17 mouse cellular contexts compared by ENCODE assay signal in the genomic region with DNA sequence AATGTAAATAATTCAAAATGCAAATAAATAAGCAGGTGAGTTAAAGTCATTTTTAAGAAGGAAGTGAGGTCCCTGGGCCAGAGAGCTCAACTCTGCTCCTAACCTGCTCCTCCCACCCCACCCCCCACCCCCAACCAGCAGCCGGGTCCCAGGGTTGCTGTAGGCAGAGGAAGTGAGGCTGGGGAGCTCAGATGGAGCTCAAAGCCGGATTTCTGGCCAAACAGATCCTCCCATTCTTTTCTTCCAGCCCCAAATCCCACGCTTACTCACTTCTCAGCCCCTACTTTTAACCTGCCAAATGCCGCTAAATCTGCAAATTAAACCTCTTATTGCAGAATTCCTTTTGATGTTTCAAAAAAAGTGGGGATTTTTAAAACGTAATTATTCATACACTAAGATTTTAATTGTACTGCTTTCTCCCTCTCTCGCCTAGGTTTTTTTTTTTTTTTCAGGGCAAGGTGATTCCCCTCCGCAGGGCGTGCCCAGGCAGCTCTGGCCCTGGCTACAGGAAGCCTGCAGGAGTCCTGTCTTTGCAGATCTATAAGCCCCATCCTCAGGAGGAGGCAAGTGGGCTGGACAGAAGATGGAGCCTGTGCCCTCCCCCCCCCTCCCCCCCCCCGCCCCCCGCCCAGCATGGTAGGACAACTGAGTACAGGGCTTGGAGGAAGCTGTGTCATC. TPM values are rescaled to one million over a fixed set of nuclear protein-coding genes. Genes with fewer than 3 reads are reported as not detected.
DNase-seq lines count a peak whose midpoint lies in the region; ATAC-seq lines count a peak whose summit lies in the region.
"Had no signal": no experiment of that assay in that cellular context is flagged by ENCODE, and none has a peak within 500 bp of the region (broad histone marks: within the 10 kb centered on the region; RNA-seq: fewer than 3 reads in every experiment).

No protein-coding gene starts in this region.

- no peak overlapping the region for H3K4me2 ChIP-seq in kidney, embryonic 14.5 days (replicated peaks; ENCODE audit: low read depth, low read length)
- H3K4me2 ChIP-seq in midbrain, embryonic 14.5 days (ENCODE audit: low read length), result no peak overlapping the region
- no peak overlapping the region for H3K4me2 ChIP-seq in midbrain, embryonic 16.5 days (ENCODE audit: low read length)
- H3K4me2 ChIP-seq: intestine, embryonic 15.5 days; liver, embryonic 13.5 days; midbrain, embryonic 12.5 days; neural tube, embryonic 13.5 days had no signal

- no peaks in the 10 kb centered on the region for H3K36me3 ChIP-seq in kidney, embryonic 14.5 days (ENCODE audit: control insufficient read depth, insufficient read depth, low read length)
- H3K36me3 ChIP-seq in midbrain, embryonic 14.5 days (ENCODE audit: control insufficient read depth, insufficient read depth, low read length), result no peaks in the 10 kb centered on the region
- no peaks in the 10 kb centered on the region for H3K36me3 ChIP-seq in midbrain, embryonic 16.5 days (ENCODE audit: control insufficient read depth, insufficient read depth, low read length)
- H3K36me3 ChIP-seq: intestine, embryonic 15.5 days; limb, embryonic 10.5 days; liver, embryonic 13.5 days; midbrain, embryonic 12.5 days; neural tube, embryonic 13.5 days had no signal

- peak; percentile 63; the same call in 1 of the 2 replicates for ATAC-seq in kidney, embryonic 14.5 days (ENCODE audit: low FRiP score, low TSS enrichment)
- no peak for ATAC-seq in midbrain, embryonic 14.5 days (ENCODE audit: low FRiP score, low TSS enrichment)
- ATAC-seq in midbrain, embryonic 16.5 days, result no peak
- ATAC-seq in activated CD4-positive, CD25-positive, alpha-beta regulatory T cell, adult 4 months, result peak; percentile 60
- peak; percentile 56 for ATAC-seq in inflammation-experienced regulatory T-cells, adult 6 months
- ATAC-seq: intestine, embryonic 15.5 days had no signal

- no peak overlapping the region for H3K4me3 ChIP-seq in kidney, embryonic 14.5 days (ENCODE audit: low read length)
- no peak overlapping the region for H3K4me3 ChIP-seq in midbrain, embryonic 14.5 days (replicated peaks; ENCODE audit: low read depth, low read length)
- H3K4me3 ChIP-seq in midbrain, embryonic 16.5 days (ENCODE audit: low read depth, low read length), result no peak overlapping the region
- H3K4me3 ChIP-seq: intestine, embryonic 15.5 days; limb, embryonic 10.5 days; liver, embryonic 13.5 days; midbrain, embryonic 12.5 days; neural tube, embryonic 13.5 days had no signal

- 8% methylated on average over 9 of the region's 10 CpGs for WGBS in kidney, embryonic 14.5 days
- WGBS in midbrain, embryonic 14.5 days, result 9% methylated on average over 8 of the region's 10 CpGs
- WGBS in midbrain, embryonic 16.5 days, result 5% methylated on average over 8 of the region's 10 CpGs

- intact Hi-C loops in gastrocnemius, postnatal 36 days (cut with DNase I), result loop anchor here (5.0 to 10.0 kb wide), 3 partner anchors 87 to 315 kb away; partner anchors contain the start of gene Foxi3

- peak overlapping the region; percentile 24; the same call in 1 of the 2 replicates for H3K27ac ChIP-seq in kidney, embryonic 14.5 days (ENCODE audit: low read depth, low read length)
- H3K27ac ChIP-seq in midbrain, embryonic 14.5 days (replicated peaks; ENCODE audit: low read depth, low read length), result no peak overlapping the region
- no peak overlapping the region for H3K27ac ChIP-seq in midbrain, embryonic 16.5 days (ENCODE audit: low read length)
- H3K27ac ChIP-seq: intestine, embryonic 15.5 days; limb, embryonic 10.5 days; liver, embryonic 13.5 days; midbrain, embryonic 12.5 days; neural tube, embryonic 13.5 days had no signal

- H3K4me1 ChIP-seq in kidney, embryonic 14.5 days (ENCODE audit: control insufficient read depth, insufficient read depth, low read length), result no peaks in the 10 kb centered on the region
- H3K4me1 ChIP-seq in midbrain, embryonic 14.5 days (ENCODE audit: control insufficient read depth, insufficient read depth, low read length), result no peaks in the 10 kb centered on the region
- H3K4me1 ChIP-seq in midbrain, embryonic 16.5 days (ENCODE audit: control insufficient read depth, insufficient read depth, low read length), result peaks cover 3% of the 10 kb centered on the region; the same call in 1 of the 2 replicates
- H3K4me1 ChIP-seq: intestine, embryonic 15.5 days; limb, embryonic 10.5 days; liver, embryonic 13.5 days; neural tube, embryonic 13.5 days had no signal

- no peaks in the 10 kb centered on the region for H3K9me3 ChIP-seq in kidney, embryonic 14.5 days (ENCODE audit: control insufficient read depth, low read length)
- H3K9me3 ChIP-seq in midbrain, embryonic 14.5 days (ENCODE audit: control insufficient read depth, low read length), result no peaks in the 10 kb centered on the region
- H3K9me3 ChIP-seq in midbrain, embryonic 16.5 days (replicated peaks; ENCODE audit: control insufficient read depth, low read length, poor library complexity, severe bottlenecking), result no peaks in the 10 kb centered on the region
- H3K9me3 ChIP-seq: intestine, embryonic 15.5 days; limb, embryonic 10.5 days; liver, embryonic 13.5 days; midbrain, embryonic 12.5 days; neural tube, embryonic 13.5 days had no signal

- DNase-seq in kidney, adult 8-10 months, result no peak
- DNase-seq in midbrain, embryonic 14.5 days, result peak; percentile 14
- DNase-seq in gastrocnemius, postnatal 36 days, result no peak
- DNase-seq in cerebellum, adult 8-10 months, result no peak
- DNase-seq: B cell, adult 2 months; cerebellum, adult 18-20 months; liver, embryonic 13.5 days; lung, postnatal 36 days; right cerebral cortex, postnatal 4 days had no signal

- H3K9ac ChIP-seq in kidney, embryonic 14.5 days (ENCODE audit: low read depth, low read length), result no peak overlapping the region
- no peak overlapping the region for H3K9ac ChIP-seq in midbrain, embryonic 14.5 days (replicated peaks; ENCODE audit: low read length)
- no peak overlapping the region for H3K9ac ChIP-seq in midbrain, embryonic 16.5 days (ENCODE audit: low read depth, low read length)
- H3K9ac ChIP-seq: intestine, embryonic 15.5 days; liver, embryonic 13.5 days; midbrain, embryonic 12.5 days; neural tube, embryonic 13.5 days had no signal

- no peaks in the 10 kb centered on the region for H3K27me3 ChIP-seq in kidney, embryonic 14.5 days (ENCODE audit: control insufficient read depth, insufficient read depth, low read length)
- no peaks in the 10 kb centered on the region for H3K27me3 ChIP-seq in midbrain, embryonic 14.5 days (ENCODE audit: control insufficient read depth, insufficient read depth, low read length)
- H3K27me3 ChIP-seq in midbrain, embryonic 16.5 days (ENCODE audit: control insufficient read depth, insufficient read depth, low read depth, low read length), result no peaks in the 10 kb centered on the region
- H3K27me3 ChIP-seq: intestine, embryonic 15.5 days; liver, embryonic 13.5 days; midbrain, embryonic 12.5 days; neural tube, embryonic 13.5 days had no signal

RNA-seq across cellular contexts. Expression of gene Thnsl2, which starts 24.5 kb away (rescaled TPM):
- 21.4 and 25.7 TPM in 2 replicates for polyA plus RNA-seq in kidney, embryonic 14.5 days (2014; fragmentation: Nextera tagmentation; extraction: Ambion mirVana)
- polyA plus RNA-seq in midbrain, embryonic 14.5 days (2014; fragmentation: Nextera tagmentation; extraction: Ambion mirVana), result 3.5 and 3.9 TPM in 2 replicates
- polyA plus RNA-seq in midbrain, embryonic 16.5 days (2015; fragmentation: Nextera tagmentation; extraction: Ambion mirVana), result 3.4 and 4.0 TPM in 2 replicates
- 1 to 10 TPM; 1.7 to 2.2 TPM for polyA plus RNA-seq in activated CD4-positive, CD25-positive, alpha-beta regulatory T cell, adult 4 months (2017; shearing (Covaris generic))
- polyA plus RNA-seq in inflammation-experienced regulatory T-cells, adult 6 months (2017; shearing (Covaris generic)), result 1 to 10 TPM in 2 of 3 experiments, under 1 TPM in 1; 0.97 to 2.7 (median 2.1) TPM
- 1 to 10 TPM; 6.0 to 6.8 TPM for total RNA-seq in gastrocnemius, postnatal 36 days (2021)

Comparison
In these comparisons a context has a peak if more than half of its experiments do, and no peak if none do; other contexts are left out.
1. ATAC-seq: peak in kidney, embryonic 14.5 days (single experiment), activated CD4-positive, CD25-positive, alpha-beta regulatory T cell, adult 4 months (single experiment) and inflammation-experienced regulatory T-cells, adult 6 months (single experiment); none in midbrain, embryonic 14.5 days (single experiment) and midbrain, embryonic 16.5 days (single experiment).